ENCODE assay signal across 7 mouse cellular contexts in the genomic region with DNA sequence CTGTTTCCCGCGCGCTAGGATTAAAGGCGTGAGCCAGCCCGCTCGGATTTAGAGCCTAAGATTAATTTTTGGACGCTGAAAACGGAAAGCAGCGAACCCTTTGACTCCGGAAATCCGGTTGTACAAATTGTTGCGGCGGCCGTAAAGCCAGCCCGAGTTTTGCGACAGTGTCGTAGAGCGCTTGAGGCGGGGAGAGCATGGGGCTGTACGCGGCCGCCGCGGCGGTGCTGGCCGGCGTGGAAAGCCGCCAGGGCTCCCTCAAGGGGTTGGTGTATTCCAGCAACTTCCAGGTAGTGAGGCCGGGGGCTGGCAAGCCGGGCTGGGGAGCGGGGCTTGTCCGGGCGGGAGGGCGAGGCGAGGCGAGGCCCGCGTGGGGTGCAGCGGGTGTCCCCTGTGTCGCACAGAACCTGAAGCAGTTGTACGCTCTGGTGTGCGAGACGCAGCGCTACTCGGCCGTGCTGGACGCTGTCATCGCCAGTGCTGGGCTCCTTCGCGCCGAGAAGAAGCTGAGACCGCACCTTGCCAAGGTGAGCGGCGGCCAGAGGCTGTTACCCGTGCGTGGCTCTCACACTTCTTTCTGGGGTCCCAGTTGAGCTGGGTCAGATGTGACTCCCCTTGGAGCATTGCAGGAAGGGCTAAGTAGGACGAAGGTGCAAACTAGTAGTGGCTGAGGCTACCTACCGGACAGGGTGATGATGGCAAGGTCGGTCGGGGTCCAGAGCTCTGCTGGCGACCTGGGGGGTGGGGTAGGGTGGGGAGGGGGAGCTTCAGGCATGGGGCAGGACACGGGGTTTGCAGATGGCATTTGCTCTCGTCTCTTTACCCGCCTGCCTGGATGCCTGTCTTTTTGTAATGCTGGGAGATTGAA. TPM values are rescaled to one million over a fixed set of nuclear protein-coding genes. Genes with fewer than 3 reads are reported as not detected.
DNase-seq lines count a peak whose midpoint lies in the region; ATAC-seq and TF ChIP-seq lines count a peak whose summit lies in the region.

A gene (plus strand): TSS at position 167 of the 868 bp plus-strand sequence.

- under 1% methylated on average over 64 of the region's 64 CpGs for WGBS in embryonic facial prominence, embryonic 12.5 days
- WGBS in kidney, adult 2 months, result under 1% methylated on average over 64 of the region's 64 CpGs
- WGBS in limb, embryonic 12.5 days, result under 1% methylated on average over 64 of the region's 64 CpGs
- under 1% methylated on average over 63 of the region's 64 CpGs for WGBS in midbrain, embryonic 15.5 days
- under 1% methylated on average over 64 of the region's 64 CpGs for WGBS in spleen, adult 2 months

- H3K27ac ChIP-seq in embryonic facial prominence, embryonic 12.5 days, result peak within 1 kb of the TSS; percentile 85
- H3K27ac ChIP-seq in kidney, adult 2 months (ENCODE audit: insufficient read depth, low read depth, low read length), result peak within 1 kb of the TSS; percentile 86
- peak within 1 kb of the TSS; percentile 87 for H3K27ac ChIP-seq in limb, embryonic 12.5 days
- H3K27ac ChIP-seq in midbrain, embryonic 15.5 days, result peak within 1 kb of the TSS; percentile 83
- H3K27ac ChIP-seq in spleen, adult 2 months (ENCODE audit: insufficient read depth, low read length), result peak within 1 kb of the TSS; percentile 92

- H3K4me1 ChIP-seq in embryonic facial prominence, embryonic 12.5 days, result peaks cover 12% of the 10 kb centered on the region
- H3K4me1 ChIP-seq in kidney, adult 2 months (ENCODE audit: control insufficient read depth, insufficient read depth, low read length), result peaks cover 3% of the 10 kb centered on the region; the same call in 1 of the 2 replicates
- peaks cover 12% of the 10 kb centered on the region for H3K4me1 ChIP-seq in limb, embryonic 12.5 days (replicated peaks)
- peaks cover 18% of the 10 kb centered on the region for H3K4me1 ChIP-seq in midbrain, embryonic 15.5 days
- peaks cover 5% of the 10 kb centered on the region; the same call in 1 of the 2 replicates for H3K4me1 ChIP-seq in spleen, adult 2 months (ENCODE audit: control insufficient read depth, insufficient read depth, insufficient read length)

- peak within 1 kb of the TSS; percentile 87 for H3K9ac ChIP-seq in embryonic facial prominence, embryonic 12.5 days
- H3K9ac ChIP-seq in limb, embryonic 12.5 days (replicated peaks), result peak within 1 kb of the TSS; percentile 90
- H3K9ac ChIP-seq in midbrain, embryonic 15.5 days, result peak within 1 kb of the TSS; percentile 94

- H3K9me3 ChIP-seq in embryonic facial prominence, embryonic 12.5 days, result no peaks in the 10 kb centered on the region
- H3K9me3 ChIP-seq in limb, embryonic 12.5 days, result no peaks in the 10 kb centered on the region
- H3K9me3 ChIP-seq in midbrain, embryonic 15.5 days, result no peaks in the 10 kb centered on the region

- no peak for TF ChIP-seq POLR2A in kidney, adult 2 months (IDR thresholded peaks at IDR 0.05; ENCODE audit: low read depth, low read length)
- peak; percentile 26; the same call in 1 of the 2 replicates for TF ChIP-seq POLR2A in spleen, adult 2 months (IDR thresholded peaks at IDR 0.05; ENCODE audit: low read depth, low read length)

- no peaks in the 10 kb centered on the region for H3K27me3 ChIP-seq in embryonic facial prominence, embryonic 12.5 days
- H3K27me3 ChIP-seq in kidney, adult 2 months (replicated peaks; ENCODE audit: control insufficient read depth, insufficient read depth, low read length), result no peaks in the 10 kb centered on the region
- H3K27me3 ChIP-seq in limb, embryonic 12.5 days, result peaks cover 10% of the 10 kb centered on the region; the same call in 1 of the 2 replicates
- no peaks in the 10 kb centered on the region for H3K27me3 ChIP-seq in midbrain, embryonic 15.5 days (replicated peaks)
- no peaks in the 10 kb centered on the region for H3K27me3 ChIP-seq in spleen, adult 2 months (ENCODE audit: control insufficient read depth, insufficient read depth, low read length)

- peak; percentile 66; the same call in 1 of the 2 replicates for ATAC-seq in embryonic facial prominence, embryonic 12.5 days (ENCODE audit: insufficient number of reproducible peaks, insufficient read depth, low FRiP score, low TSS enrichment)
- peak; percentile 64; the same call in 1 of the 2 replicates for ATAC-seq in limb, embryonic 12.5 days (ENCODE audit: insufficient number of reproducible peaks, insufficient read depth, low FRiP score, low TSS enrichment, low read depth)
- ATAC-seq in midbrain, embryonic 15.5 days (replicated peaks), result peak; percentile 76

- no peak for TF ChIP-seq CTCF in kidney, adult 2 months (conservative IDR thresholded peaks at IDR 0.05; ENCODE audit: insufficient read depth, insufficient read length, low read depth, low read length)
- no peak for TF ChIP-seq CTCF in spleen, adult 2 months (IDR thresholded peaks at IDR 0.05; ENCODE audit: extremely low read depth, insufficient read depth, insufficient read length, insufficient replicate concordance)

- peak within 1 kb of the TSS; percentile 95 for H3K4me2 ChIP-seq in embryonic facial prominence, embryonic 12.5 days (replicated peaks)
- peak within 1 kb of the TSS; percentile 86 for H3K4me2 ChIP-seq in limb, embryonic 12.5 days
- peak within 1 kb of the TSS; percentile 86 for H3K4me2 ChIP-seq in midbrain, embryonic 15.5 days

- peak; percentile 94 for DNase-seq in adrenal gland, postnatal 25 days
- DNase-seq in heart, adult 18-20 months, result peak; percentile 95 to 98
- DNase-seq in kidney, adult 2 months, result peak; percentile 96
- peak; percentile 88 to 94 for DNase-seq in spleen, adult 2 months (ENCODE audit: low read depth in 1 of 2, low spot score in 2 of 2)

- H3K4me3 ChIP-seq in embryonic facial prominence, embryonic 12.5 days, result peak within 1 kb of the TSS; percentile 97
- H3K4me3 ChIP-seq in kidney, adult 2 months (ENCODE audit: insufficient read depth, low read depth, low read length), result peak within 1 kb of the TSS; percentile 86
- H3K4me3 ChIP-seq in limb, embryonic 12.5 days (replicated peaks), result peak within 1 kb of the TSS; percentile 92
- peak within 1 kb of the TSS; percentile 99 for H3K4me3 ChIP-seq in midbrain, embryonic 15.5 days
- H3K4me3 ChIP-seq in spleen, adult 2 months (ENCODE audit: extremely low read depth, insufficient read depth, insufficient read length), result peak within 1 kb of the TSS; percentile 75

- H3K36me3 ChIP-seq in embryonic facial prominence, embryonic 12.5 days, result peaks cover 32% of the 10 kb centered on the region
- no peaks in the 10 kb centered on the region; the same call in 1 of the 2 replicates for H3K36me3 ChIP-seq in kidney, adult 2 months (ENCODE audit: control insufficient read depth, insufficient read depth, low read length)
- H3K36me3 ChIP-seq in limb, embryonic 12.5 days, result peaks cover 38% of the 10 kb centered on the region
- peaks cover 26% of the 10 kb centered on the region for H3K36me3 ChIP-seq in midbrain, embryonic 15.5 days (replicated peaks)
- H3K36me3 ChIP-seq in spleen, adult 2 months (ENCODE audit: control insufficient read depth, insufficient read depth, low read length), result peaks cover 11% of the 10 kb centered on the region

RNA-seq across cellular contexts. Expression of the gene that starts here (rescaled TPM):
- total RNA-seq in adrenal gland, postnatal 25 days (2021), result 22.6 and 25.0 TPM in 2 replicates
- 39.7 and 41.6 TPM in 2 replicates for polyA plus RNA-seq in embryonic facial prominence, embryonic 12.5 days (2016; fragmentation: Nextera tagmentation; extraction: Ambion mirVana)
- 10 to 100 TPM; 17.1 TPM for total RNA-seq in heart, adult 18-20 months (2021)
- 23.6 and 27.1 TPM in 2 replicates for polyA plus RNA-seq in kidney, adult 2 months (2012; rRNA removed)
- polyA plus RNA-seq in limb, embryonic 12.5 days (2016; fragmentation: Nextera tagmentation; extraction: Ambion mirVana), result 40.0 and 40.1 TPM in 2 replicates
- polyA plus RNA-seq in midbrain, embryonic 15.5 days (2015; fragmentation: Nextera tagmentation; extraction: Ambion mirVana), result 35.3 and 37.3 TPM in 2 replicates
- polyA plus RNA-seq in spleen, adult 2 months (2012; rRNA removed), result 31.1 and 33.7 TPM in 2 replicates

Comparison
In these comparisons a context has a peak if more than half of its experiments do, and no peak if none do; other contexts are left out.
1. Peak in every context shown above with its lines: DNase-seq, ATAC-seq, H3K4me3 ChIP-seq and H3K27ac ChIP-seq.